Mouse (Mus musculus): ENCODE results near the gene Ugt1a2.

DNA sequence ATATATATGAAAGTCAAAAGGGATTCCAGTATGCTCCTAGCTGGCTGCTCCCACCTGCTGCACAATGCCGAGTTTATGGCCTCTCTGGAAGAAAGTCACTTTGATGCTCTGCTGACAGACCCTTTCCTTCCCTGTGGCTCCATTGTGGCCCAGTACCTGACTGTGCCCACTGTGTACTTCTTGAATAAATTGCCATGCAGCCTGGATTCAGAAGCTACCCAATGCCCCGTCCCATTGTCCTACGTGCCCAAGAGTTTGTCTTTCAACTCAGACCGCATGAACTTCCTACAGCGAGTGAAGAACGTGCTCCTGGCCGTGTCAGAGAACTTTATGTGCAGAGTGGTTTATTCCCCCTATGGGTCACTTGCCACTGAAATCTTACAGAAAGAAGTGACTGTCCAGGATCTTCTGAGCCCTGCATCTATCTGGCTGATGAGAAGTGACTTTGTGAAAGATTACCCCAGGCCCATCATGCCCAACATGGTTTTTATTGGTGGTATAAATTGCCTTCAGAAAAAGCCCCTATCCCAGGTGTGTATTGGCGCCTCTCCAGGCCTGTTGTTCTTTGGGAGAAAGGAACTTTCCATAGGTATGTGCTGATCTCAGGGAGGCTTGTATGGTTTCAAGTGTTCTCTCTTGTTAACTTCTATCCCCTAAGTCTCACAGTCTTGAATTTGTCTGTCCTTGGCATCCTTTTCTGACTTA, 12.1 kb downstream of the Ugt1a2 start:
- TF ChIP-seq POLR2A (IDR thresholded peaks at IDR 0.05; ENCODE audit: low read depth, low read length) (no peak), CTCF (IDR thresholded peaks at IDR 0.05; ENCODE audit: extremely low read depth, insufficient read length, insufficient replicate concordance, low read depth, low read length) (no peak)
